Mouse (Mus musculus): ENCODE measurements around the gene Flot2. TPM values are rescaled to one million over a fixed set of nuclear protein-coding genes. Genes with fewer than 3 reads are reported as not detected.
A peak's percentile ranks its signal among the peaks of the same experiment; 100 is the strongest.

Flot2 gene
- polyA plus RNA-seq, 1 experiment from 2014 or later: 85.8 TPM

MicroRNA genes within 50 kb of the gene (microRNA counts, 519-probe panel; counts per million panel counts)
- microRNA mmu-miR-144: 4,560 counts per million, percentile 97 among the panel's probes with 10 or more counts
- microRNA mmu-miR-451: 4,171 counts per million, percentile 93 among the panel's probes with 10 or more counts

Small RNAs within 50 kb of the gene (microRNA-seq; reads per million reads assigned to microRNA genes)
- gene Mir144 (517 reads per million, percentile 72 among the genes with 10 or more reads in this experiment), gene Mir451a (not detected), gene Mir451b (not detected)

Other genes starting within 250 kb of the Flot2 start
- gene Pipox, start 143.8 kb upstream of the Flot2 start, polyA plus RNA-seq (2015; fragmentation: Nextera tagmentation; extraction: Ambion mirVana): 3.0 and 3.3 TPM in 2 replicates
- 0.05 and 0.15 TPM in 2 replicates for gene Sez6, start 107.1 kb upstream of the Flot2 start, polyA plus RNA-seq (2015; fragmentation: Nextera tagmentation; extraction: Ambion mirVana)
- gene Phf12, start 55.2 kb upstream of the Flot2 start, polyA plus RNA-seq (2015; fragmentation: Nextera tagmentation; extraction: Ambion mirVana): 9.6 and 12.8 TPM in 2 replicates
- 10.7 and 14.0 TPM in 2 replicates for gene Dhrs13, start 5.7 kb upstream of the Flot2 start, polyA plus RNA-seq (2015; fragmentation: Nextera tagmentation; extraction: Ambion mirVana)
- 21.1 and 24.5 TPM in 2 replicates for gene Eral1, start 42.5 kb downstream of the Flot2 start, polyA plus RNA-seq (2015; fragmentation: Nextera tagmentation; extraction: Ambion mirVana)
- 14.1 and 16.2 TPM in 2 replicates for gene Fam222b, start 56.7 kb downstream of the Flot2 start, polyA plus RNA-seq (2015; fragmentation: Nextera tagmentation; extraction: Ambion mirVana)
- 30.8 and 42.8 TPM in 2 replicates for gene Traf4, start 127.7 kb downstream of the Flot2 start, polyA plus RNA-seq (2015; fragmentation: Nextera tagmentation; extraction: Ambion mirVana)
- gene Nek8, start 138.7 kb downstream of the Flot2 start, polyA plus RNA-seq (2015; fragmentation: Nextera tagmentation; extraction: Ambion mirVana): 12.4 and 17.3 TPM in 2 replicates
- 13.5 and 14.2 TPM in 2 replicates for gene Tlcd1, start 138.8 kb downstream of the Flot2 start, polyA plus RNA-seq (2015; fragmentation: Nextera tagmentation; extraction: Ambion mirVana)
- 717 and 816 TPM in 2 replicates for gene Rpl23a, start 145.7 kb downstream of the Flot2 start, polyA plus RNA-seq (2015; fragmentation: Nextera tagmentation; extraction: Ambion mirVana)
- 54.5 and 72.1 TPM in 2 replicates for gene Rab34, start 150.5 kb downstream of the Flot2 start, polyA plus RNA-seq (2015; fragmentation: Nextera tagmentation; extraction: Ambion mirVana)
- 2.9 and 3.0 TPM in 2 replicates for gene Proca1, start 155.5 kb downstream of the Flot2 start, polyA plus RNA-seq (2015; fragmentation: Nextera tagmentation; extraction: Ambion mirVana)
- gene Sdf2, start 207.8 kb downstream of the Flot2 start, polyA plus RNA-seq (2015; fragmentation: Nextera tagmentation; extraction: Ambion mirVana): 52.5 and 59.4 TPM in 2 replicates
- gene Supt6, start 208.1 kb downstream of the Flot2 start, polyA plus RNA-seq (2015; fragmentation: Nextera tagmentation; extraction: Ambion mirVana): 12.9 and 18.6 TPM in 2 replicates
- gene 2610507B11Rik, start 223.8 kb downstream of the Flot2 start, polyA plus RNA-seq (2015; fragmentation: Nextera tagmentation; extraction: Ambion mirVana): 63.9 and 71.9 TPM in 2 replicates

All from heart, embryonic 15.5 days (tissue).